Mouse (Mus musculus) liver, embryonic 14.5 days (tissue): ENCODE results near the gene Sh2b2.

Experiments
- CTCF ChIP-seq: IDR thresholded peaks from 2 replicates; pipeline ENCODE4 v1.5.1; 2016; ENCODE audit warnings: antibody characterized with exemption, low read depth, control low read depth
- EP300 ChIP-seq: IDR thresholded peaks from 2 replicates; pipeline ENCODE4 v1.6.1; 2016; ENCODE audit warnings: antibody characterized with exemption, low read depth

DNA sequence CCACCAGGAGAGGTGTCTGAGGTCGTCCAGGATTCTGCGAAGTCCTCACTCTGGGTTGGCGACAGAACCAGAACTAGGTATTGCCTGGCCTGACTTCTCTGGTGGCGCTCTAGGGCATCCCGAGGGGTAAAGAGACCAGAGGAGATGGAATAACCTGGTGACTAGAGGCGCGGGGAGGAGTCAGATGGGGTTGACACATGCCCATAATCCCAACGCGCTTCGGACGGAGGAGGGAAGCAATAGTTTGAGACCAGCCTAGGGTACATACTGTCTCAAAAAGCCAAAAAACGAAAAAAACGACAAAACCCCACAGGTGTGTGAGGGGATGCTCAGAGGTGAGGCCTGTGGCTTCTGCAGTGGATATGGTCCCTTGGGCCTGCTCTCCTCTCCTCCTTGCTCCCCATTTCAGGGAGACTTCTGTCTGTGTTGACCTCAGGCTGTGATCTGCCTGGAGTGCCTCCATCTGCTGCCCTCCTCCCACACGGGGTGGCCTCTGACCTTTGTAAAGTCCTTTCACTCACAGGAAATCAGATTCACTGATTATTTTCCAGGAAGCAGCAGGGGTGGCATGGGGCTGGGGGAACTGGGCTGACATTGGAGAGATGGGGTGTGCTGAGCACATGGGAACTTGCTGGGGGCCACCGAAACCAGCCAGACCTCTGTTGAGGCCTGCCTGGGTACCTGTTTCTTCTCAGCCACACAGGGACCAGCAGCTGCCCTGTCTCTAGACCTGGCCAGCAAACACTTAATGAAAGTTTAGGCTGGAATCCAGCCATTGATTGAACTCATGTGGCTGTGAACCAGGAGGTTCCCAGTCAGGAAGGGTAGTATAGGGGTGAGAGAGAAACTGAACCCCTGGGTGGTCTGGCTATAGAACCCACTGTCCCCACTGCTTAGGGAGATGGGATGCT, 560 bp downstream of the Sh2b2 start:
- TF ChIP-seq CTCF (no peak), EP300 (no peak)
